Mouse (Mus musculus) testis, adult 2 months (tissue): Measurements from ENCODE around the gene Klhl7. TPM values are rescaled to one million over a fixed set of nuclear protein-coding genes. Genes with fewer than 3 reads are reported as not detected.
A peak's percentile ranks its signal among the peaks of the same experiment; 100 is the strongest.

Experiments
- H3K27ac ChIP-seq: fragments of 200-500 bp; 2 replicates; pipeline ENCODE4 v1.5.1; 2012; ENCODE audit warnings: low read depth, low read length; ENCODE audit not compliant: control insufficient read depth, insufficient read depth
- H3K27me3 ChIP-seq: fragments of 200-500 bp; 2 replicates; pipeline ENCODE4 v1.6.1; 2012; ENCODE audit warnings: mild to moderate bottlenecking, low read length, moderate library complexity; ENCODE audit not compliant: control insufficient read depth, insufficient read depth
- H3K36me3 ChIP-seq: fragments of 200-500 bp; 2 replicates; pipeline ENCODE4 v1.6.1; 2012; ENCODE audit warnings: mild to moderate bottlenecking, low read length; ENCODE audit not compliant: control insufficient read depth, insufficient read depth
- H3K4me1 ChIP-seq: fragments of 200-500 bp; 2 replicates; pipeline ENCODE4 v1.6.1; 2012; ENCODE audit warnings: low read length; ENCODE audit not compliant: control insufficient read depth, insufficient read depth
- H3K4me3 ChIP-seq: fragments of 200-500 bp; 2 replicates; pipeline ENCODE4 v1.5.1; 2012; ENCODE audit warnings: low read depth, mild to moderate bottlenecking, low read length, moderate library complexity, mixed read lengths; ENCODE audit not compliant: control insufficient read depth
- CTCF ChIP-seq: fragments of 200-500 bp; IDR thresholded peaks from 2 replicates; pipeline ENCODE4 v1.5.1; 2012; ENCODE audit warnings: low read depth, mild to moderate bottlenecking, inconsistent platforms, low read length, moderate library complexity; ENCODE audit not compliant: control insufficient read depth, insufficient read depth, insufficient replicate concordance
- POLR2A ChIP-seq: fragments of 200-500 bp; IDR thresholded peaks from 2 replicates; pipeline ENCODE4 v1.6.1; 2012; ENCODE audit warnings: low read depth, mild to moderate bottlenecking, inconsistent platforms, low read length, moderate library complexity; ENCODE audit not compliant: control insufficient read depth
- polyA plus RNA-seq: library from polyadenylated mRNA; depleted of rRNA; stranded (reverse); fragments of >200 nt; gene quantifications from 2 replicates; pipeline ENCODE4 v1.2.3, GENCODE M21; 2012

Klhl7 gene
- polyA plus RNA-seq, 1 experiment = 15.8 TPM

GRCm38 (mm10) chr5:24181514-24182295, 81.3 kb downstream of the Klhl7 start:
- Histone ChIP-seq H3K36me3 (no peaks in the 10 kb centered on the region; the same call in 1 of the 2 replicates), H3K4me1 (no peaks in the 10 kb centered on the region), H3K27me3 (no peaks in the 10 kb centered on the region), H3K4me3 (no peak overlapping the region), H3K27ac (no peak overlapping the region)
- TF ChIP-seq POLR2A (no peak), CTCF (no peak)

GRCm38 (mm10) chr5:24182296-24182734, 81.9 kb downstream of the Klhl7 start:
- no peaks in the 10 kb centered on the region for H3K4me1 ChIP-seq
- H3K27ac ChIP-seq = no peak overlapping the region
- no peaks in the 10 kb centered on the region for H3K27me3 ChIP-seq
- TF ChIP-seq POLR2A (no peak), CTCF (no peak)
- no peak overlapping the region for H3K4me3 ChIP-seq
- no peaks in the 10 kb centered on the region; the same call in 1 of the 2 replicates for H3K36me3 ChIP-seq

- H3K4me3 ChIP-seq = no peak overlapping the region
These were observed 82.7 kb downstream of the Klhl7 start for GRCm38 (mm10) chr5:24183096-24183495.

GRCm38 (mm10) chr5:24184011-24184410, 83.6 kb downstream of the Klhl7 start:
- no peak for TF ChIP-seq CTCF
- TF ChIP-seq POLR2A = no peak
- Histone ChIP-seq H3K36me3 (no peaks in the 10 kb centered on the region; the same call in 1 of the 2 replicates), H3K27me3 (no peaks in the 10 kb centered on the region), H3K4me3 (no peak overlapping the region), H3K27ac (no peak overlapping the region), H3K4me1 (no peaks in the 10 kb centered on the region)

More at GRCm38 (mm10) chr5:24183096-24183495, 82.7 kb downstream of the Klhl7 start:
- TF ChIP-seq POLR2A (no peak), CTCF (no peak)
- Histone ChIP-seq H3K27me3 (no peaks in the 10 kb centered on the region), H3K36me3 (no peaks in the 10 kb centered on the region; the same call in 1 of the 2 replicates), H3K4me1 (no peaks in the 10 kb centered on the region), H3K27ac (no peak overlapping the region)

- Histone ChIP-seq H3K27ac (no peak overlapping the region), H3K4me1 (no peaks in the 10 kb centered on the region), H3K27me3 (no peaks in the 10 kb centered on the region), H3K4me3 (no peak overlapping the region), H3K36me3 (no peaks in the 10 kb centered on the region)
- no peak for TF ChIP-seq POLR2A
- TF ChIP-seq CTCF = no peak
These were observed 88.1 kb downstream of the Klhl7 start for GRCm38 (mm10) chr5:24188476-24188875.

GRCm38 (mm10) chr5:24191821-24192220, 91.4 kb downstream of the Klhl7 start:
- Histone ChIP-seq H3K4me3 (no peak overlapping the region), H3K27me3 (no peaks in the 10 kb centered on the region), H3K27ac (no peak overlapping the region), H3K36me3 (no peaks in the 10 kb centered on the region), H3K4me1 (no peaks in the 10 kb centered on the region)
- no peak for TF ChIP-seq POLR2A
- no peak for TF ChIP-seq CTCF

GRCm38 (mm10) chr5:24201006-24201405, 100.6 kb downstream of the Klhl7 start:
- no peaks in the 10 kb centered on the region for H3K4me1 ChIP-seq
- H3K36me3 ChIP-seq = no peaks in the 10 kb centered on the region
- H3K4me3 ChIP-seq = no peak overlapping the region
- H3K27me3 ChIP-seq = no peaks in the 10 kb centered on the region
- H3K27ac ChIP-seq = no peak overlapping the region
- no peak for TF ChIP-seq POLR2A
- TF ChIP-seq CTCF = no peak

- TF ChIP-seq POLR2A (no peak), CTCF (no peak)
- H3K4me3 ChIP-seq = 0 out of 2 replicates have a peak overlapping the region, but pooled peaks have one; percentile 3
- H3K27ac ChIP-seq = no peak overlapping the region
- no peaks in the 10 kb centered on the region for H3K36me3 ChIP-seq
- no peaks in the 10 kb centered on the region for H3K27me3 ChIP-seq
- no peaks in the 10 kb centered on the region for H3K4me1 ChIP-seq
These were observed 102.1 kb downstream of the Klhl7 start for GRCm38 (mm10) chr5:24202492-24202891.
